Mouse (Mus musculus) heart, adult 2 months (tissue): ENCODE measurements around the gene Gpatch1.

Experiments
- CTCF ChIP-seq: fragments of 200-600 bp; IDR thresholded peaks from 2 replicates; pipeline ENCODE4 v1.8.1; 2022; ENCODE audit warnings: antibody characterized with exemption, mild to moderate bottlenecking, moderate library complexity
- EP300 ChIP-seq: fragments of 200-500 bp; IDR thresholded peaks from 2 replicates; pipeline ENCODE4 v1.6.1; 2011; ENCODE audit warnings: low read depth, low read length, control low read depth; ENCODE audit not compliant: insufficient read depth
- POLR2A ChIP-seq: fragments of 200-500 bp; IDR thresholded peaks from 2 replicates; pipeline ENCODE4 v1.6.1; 2011; ENCODE audit warnings: mild to moderate bottlenecking, low read depth, low read length, control low read depth; ENCODE audit not compliant: insufficient read depth

GRCm38 (mm10) chr7:35277433-35277832 lies 40.8 kb downstream of the Gpatch1 start:
- no peak for TF ChIP-seq POLR2A
- no peak for TF ChIP-seq EP300
- no peak for TF ChIP-seq CTCF
